17 mouse cellular contexts compared by ENCODE assay signal in the genomic region with DNA sequence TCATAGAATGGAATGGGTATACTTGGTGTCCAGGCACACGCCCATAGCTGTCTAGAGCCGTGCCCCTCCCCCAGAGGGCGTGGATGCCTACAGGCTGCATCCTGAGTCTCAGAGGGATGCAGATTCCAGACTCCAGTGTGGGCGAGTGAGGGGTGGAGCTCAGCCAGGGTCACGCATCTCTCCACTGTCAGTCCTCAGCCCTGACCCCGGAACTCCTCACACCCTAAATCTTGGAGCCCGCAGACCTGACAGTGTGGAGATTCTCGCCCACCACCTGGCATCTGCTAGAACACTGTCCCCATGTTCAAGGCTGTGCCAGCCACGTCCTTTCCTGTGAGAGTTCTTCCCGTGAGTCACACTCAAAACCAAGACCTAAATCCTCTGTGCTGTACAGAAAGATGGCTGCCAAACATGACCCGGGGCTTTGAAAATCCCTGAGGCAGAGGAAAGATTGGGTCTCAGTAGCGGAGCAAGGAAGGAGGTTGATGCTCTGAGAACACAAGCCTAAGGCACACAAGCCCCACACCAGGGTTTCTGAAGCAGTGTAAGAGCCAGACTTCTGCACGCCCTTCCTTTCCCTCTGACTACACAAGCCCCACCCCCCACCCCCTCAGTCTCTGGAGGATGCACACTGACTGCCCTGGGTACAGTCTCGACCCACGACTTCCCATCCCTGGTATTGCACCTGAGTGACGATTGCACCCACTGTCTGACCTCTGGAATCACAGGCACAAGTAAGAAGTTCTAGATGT. TPM values are rescaled to one million over a fixed set of nuclear protein-coding genes. Genes with fewer than 3 reads are reported as not detected.
DNase-seq lines count a peak whose midpoint lies in the region; ATAC-seq and TF ChIP-seq lines count a peak whose summit lies in the region.
"Had no signal": no experiment of that assay in that cellular context is flagged by ENCODE, and none has a peak within 500 bp of the region (broad histone marks: within the 10 kb centered on the region; RNA-seq: fewer than 3 reads in every experiment).

No protein-coding gene starts in this region.

- H3K9me3 ChIP-seq in hindbrain, embryonic 15.5 days = no peaks in the 10 kb centered on the region
- H3K9me3 ChIP-seq in hindbrain, embryonic 16.5 days (ENCODE audit: control insufficient read depth, low read length) = no peaks in the 10 kb centered on the region
- H3K9me3 ChIP-seq: heart, embryonic 12.5 days; neural tube, embryonic 13.5 days had no signal

- no peak overlapping the region for H3K4me3 ChIP-seq in hindbrain, embryonic 15.5 days
- H3K4me3 ChIP-seq in hindbrain, embryonic 16.5 days (ENCODE audit: low read length) = no peak overlapping the region
- no peak overlapping the region for H3K4me3 ChIP-seq in testis, adult 2 months (ENCODE audit: control insufficient read depth, low read depth, low read length)
- H3K4me3 ChIP-seq: heart, embryonic 12.5 days; neural tube, embryonic 13.5 days had no signal

- ATAC-seq in hindbrain, embryonic 15.5 days (ENCODE audit: low FRiP score, low read depth) = no peak
- no peak for ATAC-seq in hindbrain, embryonic 16.5 days

- WGBS in hindbrain, embryonic 15.5 days = 30% methylated on average over 16 of the region's 16 CpGs
- WGBS in hindbrain, embryonic 16.5 days = 30% methylated on average over 16 of the region's 16 CpGs

- DNase-seq in testis, postnatal 14 days (ENCODE audit: low spot score) = no peak
- DNase-seq in frontal cortex, postnatal 36 days (ENCODE audit: low spot score in 2 of 2) = peak; percentile 52 to 53
- DNase-seq in cerebellum, postnatal 10 days = no peak
- no peak for DNase-seq in urinary bladder, postnatal 25 days (ENCODE audit: low spot score)
- no peak for DNase-seq in cerebellum, postnatal 36 days
- DNase-seq: adrenal gland, postnatal 36 days; gastrocnemius, postnatal 14 days; kidney, adult 8-10 months; lung, adult 18-20 months; thymus, postnatal 25 days had no signal

- H3K27ac ChIP-seq in hindbrain, embryonic 15.5 days (replicated peaks) = no peak overlapping the region
- no peak overlapping the region for H3K27ac ChIP-seq in hindbrain, embryonic 16.5 days (ENCODE audit: low read depth, low read length)
- peak overlapping the region; percentile 39 for H3K27ac ChIP-seq in testis, adult 2 months (ENCODE audit: control insufficient read depth, insufficient read depth, low read depth, low read length)
- H3K27ac ChIP-seq: hindbrain, embryonic 14.5 days; neural tube, embryonic 13.5 days had no signal

- no peak for TF ChIP-seq CTCF in testis, adult 2 months (IDR thresholded peaks at IDR 0.05; ENCODE audit: control insufficient read depth, insufficient read depth, insufficient replicate concordance, low read depth, low read length)

- TF ChIP-seq POLR2A in testis, adult 2 months (IDR thresholded peaks at IDR 0.05; ENCODE audit: control insufficient read depth, low read depth, low read length) = peak; percentile 34; the same call in 1 of the 2 replicates

- peaks cover 54% of the 10 kb centered on the region for H3K27me3 ChIP-seq in hindbrain, embryonic 15.5 days
- H3K27me3 ChIP-seq in hindbrain, embryonic 16.5 days (replicated peaks; ENCODE audit: control insufficient read depth, insufficient read depth, low read length) = peaks cover 31% of the 10 kb centered on the region
- no peaks in the 10 kb centered on the region for H3K27me3 ChIP-seq in testis, adult 2 months (ENCODE audit: control insufficient read depth, insufficient read depth, low read length)

- H3K4me2 ChIP-seq in hindbrain, embryonic 15.5 days = peak overlapping the region; percentile 3; the same call in 1 of the 2 replicates
- no peak overlapping the region for H3K4me2 ChIP-seq in hindbrain, embryonic 16.5 days (ENCODE audit: low read length)
- H3K4me2 ChIP-seq: heart, embryonic 12.5 days; hindbrain, embryonic 14.5 days; neural tube, embryonic 13.5 days had no signal

- no peaks in the 10 kb centered on the region for H3K36me3 ChIP-seq in hindbrain, embryonic 15.5 days
- H3K36me3 ChIP-seq in hindbrain, embryonic 16.5 days (ENCODE audit: control insufficient read depth, insufficient read depth, low read length) = no peaks in the 10 kb centered on the region
- no peaks in the 10 kb centered on the region for H3K36me3 ChIP-seq in testis, adult 2 months (ENCODE audit: control insufficient read depth, insufficient read depth, low read length)
- H3K36me3 ChIP-seq: heart, embryonic 12.5 days; neural tube, embryonic 13.5 days had no signal

- peaks cover 20% of the 10 kb centered on the region for H3K4me1 ChIP-seq in hindbrain, embryonic 15.5 days (replicated peaks)
- peaks cover 8% of the 10 kb centered on the region for H3K4me1 ChIP-seq in hindbrain, embryonic 16.5 days (ENCODE audit: control insufficient read depth, insufficient read depth, low read depth, low read length)
- H3K4me1 ChIP-seq in testis, adult 2 months (ENCODE audit: control insufficient read depth, insufficient read depth, low read length) = peaks cover 37% of the 10 kb centered on the region
- H3K4me1 ChIP-seq: heart, embryonic 12.5 days had no signal

- H3K9ac ChIP-seq in hindbrain, embryonic 15.5 days = no peak overlapping the region
- H3K9ac ChIP-seq in hindbrain, embryonic 16.5 days (ENCODE audit: low read depth, low read length) = no peak overlapping the region
- H3K9ac ChIP-seq: heart, embryonic 12.5 days; hindbrain, embryonic 14.5 days; neural tube, embryonic 13.5 days had no signal

RNA-seq across cellular contexts. Expression of gene Aym1, which starts 12.3 kb away (rescaled TPM):
- polyA plus RNA-seq in hindbrain, embryonic 15.5 days (2015; fragmentation: Nextera tagmentation; extraction: Ambion mirVana) = not detected in 2 replicates
- not detected in 2 replicates for polyA plus RNA-seq in hindbrain, embryonic 16.5 days (2015; fragmentation: Nextera tagmentation; extraction: Ambion mirVana)
- 10.8 and 12.8 TPM in 2 replicates for polyA plus RNA-seq in testis, adult 2 months (2012; rRNA removed)
- polyA plus RNA-seq: heart, embryonic 12.5 days; hindbrain, embryonic 14.5 days; limb, embryonic 14.5 days; neural tube, embryonic 13.5 days had no signal

RNA-seq across cellular contexts. Expression of gene Sgsm1, which starts 34.2 kb away (rescaled TPM):
- polyA plus RNA-seq in hindbrain, embryonic 15.5 days (2015; fragmentation: Nextera tagmentation; extraction: Ambion mirVana) = 20.6 and 21.1 TPM in 2 replicates
- 19.4 and 23.0 TPM in 2 replicates for polyA plus RNA-seq in hindbrain, embryonic 16.5 days (2015; fragmentation: Nextera tagmentation; extraction: Ambion mirVana)
- polyA plus RNA-seq in testis, adult 2 months (2012; rRNA removed) = 1.8 and 2.2 TPM in 2 replicates

Comparison
In these comparisons a context has a peak if more than half of its experiments do, and no peak if none do; other contexts are left out.
1. DNase-seq: peak in frontal cortex, postnatal 36 days (2 of 2); none in testis, postnatal 14 days (single experiment), cerebellum, postnatal 10 days (0 of 2), urinary bladder, postnatal 25 days (single experiment) and cerebellum, postnatal 36 days (0 of 2).
2. RNA of gene Aym1, which starts 12.3 kb away (polyA plus RNA-seq): 10.8 to 12.8 TPM in testis, adult 2 months; not detected in hindbrain, embryonic 15.5 days and not detected in hindbrain, embryonic 16.5 days; every median in the first group is over 10 times any median in the second.